Mouse (Mus musculus) small intestine, adult 2 months (tissue): ENCODE measurements around the gene Kcnq4. TPM values are rescaled to one million over a fixed set of nuclear protein-coding genes. Genes with fewer than 3 reads are reported as not detected.

Experiments
- H3K27ac ChIP-seq: fragments of 200-500 bp; 2 replicates; pipeline ENCODE4 v1.5.1; 2012; ENCODE audit warnings: low read depth, low read length, control low read depth, inconsistent platforms; ENCODE audit not compliant: insufficient read depth
- H3K27me3 ChIP-seq: fragments of 200-500 bp; 2 replicates; pipeline ENCODE4 v1.6.1; 2012; ENCODE audit warnings: mild to moderate bottlenecking, moderate library complexity, low read length, inconsistent platforms; ENCODE audit not compliant: control insufficient read depth, insufficient read depth
- H3K36me3 ChIP-seq: fragments of 200-500 bp; 2 replicates; pipeline ENCODE4 v1.6.1; 2012; ENCODE audit warnings: mild to moderate bottlenecking, low read length, control low read depth, inconsistent platforms; ENCODE audit not compliant: control insufficient read depth, insufficient read depth
- H3K4me1 ChIP-seq: fragments of 200-500 bp; 2 replicates; pipeline ENCODE4 v1.6.1; 2012; ENCODE audit warnings: low read length, inconsistent platforms, mixed read lengths; ENCODE audit not compliant: control insufficient read depth, insufficient read depth, insufficient read length
- H3K4me3 ChIP-seq: fragments of 200-500 bp; 2 replicates; pipeline ENCODE4 v1.5.1; 2012; ENCODE audit warnings: low read depth, mild to moderate bottlenecking, control low read depth, inconsistent platforms, low read length, moderate library complexity
- CTCF ChIP-seq: fragments of 200-500 bp; IDR thresholded peaks from 2 replicates; pipeline ENCODE4 v1.5.1; 2012; ENCODE audit warnings: low read depth, mild to moderate bottlenecking, control low read depth, inconsistent platforms, low read length, moderate library complexity, mixed read lengths; ENCODE audit not compliant: insufficient replicate concordance, insufficient read length; ENCODE audit errors: extremely low read depth
- POLR2A ChIP-seq: fragments of 200-500 bp; IDR thresholded peaks from 2 replicates; pipeline ENCODE4 v1.6.1; 2012; ENCODE audit warnings: low read depth, mild to moderate bottlenecking, control low read depth, inconsistent platforms, low read length, moderate library complexity
- WGBS: fragments of 180-500 bp; shearing (Covaris S2); methylation state at CpG from one replicate; pipeline ENCODE4 v1.1.7; 2018; 5-methylcytosine and 5-hydroxymethylcytosine counted together
- polyA plus RNA-seq: library from polyadenylated mRNA; depleted of rRNA; stranded (reverse); fragments of >200 nt; gene quantifications from 2 replicates; pipeline ENCODE4 v1.2.3, GENCODE M21; 2012

The Kcnq4 gene
- polyA plus RNA-seq, 1 experiment: 4.3 TPM

- 87% methylated on average over 6 of the region's 6 CpGs for WGBS
- TF ChIP-seq CTCF: no peak
- no peak for TF ChIP-seq POLR2A
- H3K27me3 ChIP-seq: no peaks in the 10 kb centered on the region
Observed at GRCm38 (mm10) chr4:120713021-120713420, 35.4 kb downstream of the Kcnq4 start.

DNA sequence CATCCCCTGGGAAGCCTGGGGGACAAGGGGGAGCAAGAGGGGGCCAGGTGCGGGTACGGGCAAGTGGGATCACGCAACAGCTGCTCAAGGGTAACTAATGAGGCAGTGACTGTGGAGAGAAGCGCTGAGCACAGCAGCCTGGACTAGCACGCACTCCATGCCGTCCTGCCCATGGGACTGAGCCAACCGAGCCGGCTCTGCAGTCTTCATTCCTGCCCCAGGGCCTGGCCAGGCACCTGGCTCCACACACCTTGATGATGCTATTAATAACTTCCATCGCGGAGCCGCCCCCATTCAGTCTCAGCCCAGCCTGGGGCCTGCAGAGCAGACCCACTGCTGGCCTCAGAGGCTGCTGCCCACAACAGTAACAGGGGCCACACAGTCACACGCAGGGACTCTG lies 36.2 kb downstream of the Kcnq4 start:
- Histone ChIP-seq H3K27me3 (no peaks in the 10 kb centered on the region), H3K4me3 (no peak overlapping the region), H3K4me1 (peaks cover 7% of the 10 kb centered on the region), H3K27ac (no peak overlapping the region), H3K36me3 (no peaks in the 10 kb centered on the region)
- TF ChIP-seq CTCF: no peak
- no peak for TF ChIP-seq POLR2A
- 73% methylated on average over 12 of the region's 12 CpGs for WGBS

More at GRCm38 (mm10) chr4:120713021-120713420, 35.4 kb downstream of the Kcnq4 start:
- Histone ChIP-seq H3K36me3 (no peaks in the 10 kb centered on the region), H3K27ac (no peak overlapping the region), H3K4me3 (no peak overlapping the region), H3K4me1 (peaks cover 7% of the 10 kb centered on the region)

DNA sequence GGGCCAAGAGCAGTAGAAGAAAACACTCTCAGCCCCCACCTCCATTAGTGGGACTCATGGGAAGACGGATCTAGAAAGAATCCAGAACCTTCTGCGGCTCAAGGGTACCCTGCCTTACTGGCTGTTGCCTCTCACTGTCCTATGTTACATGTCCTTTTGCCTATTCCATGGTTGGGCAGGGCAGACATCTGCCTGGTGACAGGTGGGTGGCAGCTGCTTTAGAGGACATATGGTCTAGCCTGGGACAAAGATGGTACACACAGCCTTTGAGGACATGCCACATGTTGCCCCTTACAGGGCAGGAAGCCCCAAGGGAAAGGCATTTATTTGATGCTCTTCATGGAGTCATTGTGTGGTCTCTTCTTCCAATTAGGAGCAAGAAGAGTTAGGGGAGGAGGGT lies 45.9 kb downstream of the Kcnq4 start:
- no peak overlapping the region for H3K27ac ChIP-seq
- peaks cover 9% of the 10 kb centered on the region for H3K4me1 ChIP-seq
- WGBS: 90% methylated on average over 2 of the region's 2 CpGs
- no peaks in the 10 kb centered on the region for H3K36me3 ChIP-seq
- no peak overlapping the region for H3K4me3 ChIP-seq
- no peak for TF ChIP-seq POLR2A
- TF ChIP-seq CTCF: no peak
- no peaks in the 10 kb centered on the region for H3K27me3 ChIP-seq

GRCm38 (mm10) chr4:120702056-120702455 lies 46.4 kb downstream of the Kcnq4 start:
- WGBS: 54% methylated on average over 8 of the region's 8 CpGs
- TF ChIP-seq POLR2A (no peak), CTCF (no peak)
- no peaks in the 10 kb centered on the region for H3K36me3 ChIP-seq
- H3K4me1 ChIP-seq: peaks cover 9% of the 10 kb centered on the region
- no peak overlapping the region for H3K27ac ChIP-seq
- H3K4me3 ChIP-seq: no peak overlapping the region
- H3K27me3 ChIP-seq: no peaks in the 10 kb centered on the region

- no peak overlapping the region for H3K4me3 ChIP-seq
- H3K36me3 ChIP-seq: no peaks in the 10 kb centered on the region
- 73% methylated on average over 3 of the region's 3 CpGs for WGBS
- peaks cover 9% of the 10 kb centered on the region for H3K4me1 ChIP-seq
- H3K27ac ChIP-seq: no peak overlapping the region
- no peaks in the 10 kb centered on the region for H3K27me3 ChIP-seq
- TF ChIP-seq CTCF: no peak
- no peak for TF ChIP-seq POLR2A
Observed at GRCm38 (mm10) chr4:120701180-120701579, 47.2 kb downstream of the Kcnq4 start.

GRCm38 (mm10) chr4:120697799-120698484 lies 50.5 kb downstream of the Kcnq4 start:
- WGBS: 23% methylated on average over 35 of the region's 35 CpGs
- TF ChIP-seq CTCF (no peak), POLR2A (no peak)

GRCm38 (mm10) chr4:120697353-120697752 lies 51.1 kb downstream of the Kcnq4 start:
- WGBS: 89% methylated on average over 8 of the region's 8 CpGs
- no peaks in the 10 kb centered on the region for H3K36me3 ChIP-seq
- no peak for TF ChIP-seq POLR2A
- no peak for TF ChIP-seq CTCF
- H3K4me1 ChIP-seq: peaks cover 9% of the 10 kb centered on the region
- no peak overlapping the region for H3K27ac ChIP-seq
- no peaks in the 10 kb centered on the region for H3K27me3 ChIP-seq
- H3K4me3 ChIP-seq: no peak overlapping the region

More at GRCm38 (mm10) chr4:120697799-120698484, 50.5 kb downstream of the Kcnq4 start:
- Histone ChIP-seq H3K27me3 (no peaks in the 10 kb centered on the region), H3K27ac (no peak overlapping the region), H3K4me3 (peak overlapping the region; percentile 2; the same call in 1 of the 2 replicates), H3K36me3 (no peaks in the 10 kb centered on the region), H3K4me1 (peaks cover 9% of the 10 kb centered on the region)
